Mouse (Mus musculus) gonadal fat pad, adult 2 months (tissue): ENCODE data around the gene T2. TPM values are rescaled to one million over a fixed set of nuclear protein-coding genes. Genes with fewer than 3 reads are reported as not detected.
"Not testable (repeated sequence)": the region's sequence is repeated elsewhere in the genome, so short reads cannot be mapped to it uniquely, and the experiment has no call there.

Experiments used
- DNase-seq: peaks from one replicate; pipeline ENCODE4 v3.0.0-alpha.2; 2012; ENCODE audit warnings: low read depth
- polyA plus RNA-seq: library from polyadenylated mRNA; depleted of rRNA; stranded (reverse); fragments of >200 nt; gene quantifications from 2 replicates; pipeline ENCODE4 v1.2.3, GENCODE M21; 2012; rRNA removed

T2 gene
- 1.3 and 1.8 TPM in 2 replicates for polyA plus RNA-seq

DNA sequence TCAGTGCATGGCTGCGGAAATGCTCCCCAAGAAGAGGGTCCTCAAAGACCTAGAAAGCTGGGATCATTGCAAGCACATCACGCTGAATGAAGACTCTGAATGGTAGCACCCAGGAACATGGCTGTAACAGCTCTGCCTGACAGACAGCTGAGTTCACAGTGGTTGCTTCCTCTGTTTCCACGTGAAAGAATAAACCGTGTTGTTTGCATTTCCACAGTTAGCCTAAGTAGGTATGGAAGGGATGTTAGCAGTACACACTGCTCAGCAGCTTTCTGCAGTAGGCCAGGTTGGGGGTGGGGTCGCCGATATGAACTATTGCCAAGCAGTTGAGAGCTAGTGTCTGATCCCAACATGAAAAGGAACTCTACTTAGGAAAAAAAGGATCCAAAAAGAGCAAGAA lies at the start of gene T2:
Gene T2, plus strand, starts transcription at position 301 of the 400 bp plus-strand sequence.
- no peak for DNase-seq

DNA sequence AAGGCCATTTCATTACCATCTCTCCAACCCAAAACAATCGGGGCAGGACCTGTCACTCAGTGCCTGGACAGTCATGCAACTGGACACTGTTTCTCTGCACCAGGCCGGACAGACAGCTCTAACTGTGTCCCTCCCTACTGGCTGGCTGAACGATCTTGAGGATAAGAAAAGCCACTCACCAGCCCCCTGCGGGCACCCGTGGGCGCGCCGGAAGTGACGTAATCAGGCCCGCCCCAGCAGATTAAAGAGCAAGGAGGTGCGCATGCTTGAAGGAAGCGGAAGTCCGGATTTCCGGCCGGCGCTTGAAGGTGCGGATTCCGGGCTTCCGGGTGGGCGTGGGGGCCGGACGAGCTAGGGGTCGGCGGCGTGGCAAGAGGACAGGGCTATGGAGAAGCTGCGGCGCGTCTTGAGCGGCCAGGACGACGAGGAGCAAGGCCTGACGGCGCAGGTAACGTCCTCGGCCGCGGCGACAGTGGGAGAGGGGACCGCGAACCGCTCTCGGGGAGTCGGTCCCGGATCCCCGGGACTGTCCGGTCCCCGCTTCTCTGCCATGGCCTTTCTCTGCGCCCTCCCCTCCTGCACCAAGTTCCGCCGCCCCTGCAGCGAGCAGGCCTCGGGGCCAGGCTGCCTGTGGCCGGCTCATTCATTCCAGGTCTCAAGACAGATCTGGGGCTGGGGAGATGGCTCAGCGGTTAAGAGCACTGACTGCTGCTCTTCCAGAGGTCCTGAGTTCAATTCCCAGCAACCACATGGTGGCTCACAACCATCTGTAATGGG lies 44.8 kb upstream of the T2 start, which contains the start of gene Sft2d1:
Gene Sft2d1, plus strand, starts transcription at position 265 of the 777 bp plus-strand sequence.
- no peak for DNase-seq

GRCm38 (mm10) chr17:8311751-8312150 lies 44.0 kb upstream of the T2 start:
- no peak for DNase-seq

DNA sequence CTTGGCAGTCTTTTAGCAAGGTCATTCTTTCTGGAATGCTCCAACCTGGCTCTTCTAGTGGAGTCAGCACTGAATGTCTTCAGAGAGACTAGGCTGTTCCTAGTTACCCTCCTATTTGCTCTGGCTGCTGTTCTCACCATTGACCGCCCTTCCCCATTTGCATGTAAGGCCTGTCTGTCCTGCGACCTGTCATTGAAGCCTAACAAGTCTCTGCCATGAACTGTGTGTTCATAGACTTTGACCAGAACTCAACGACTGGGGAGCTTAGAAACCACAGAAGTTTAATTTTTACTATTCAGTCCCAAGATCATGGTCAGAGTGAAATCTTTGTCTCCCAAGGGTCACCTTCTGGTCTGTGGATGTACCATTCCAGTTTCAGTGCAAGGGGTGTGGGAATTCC lies 41.8 kb upstream of the T2 start:
- DNase-seq, result no peak

DNA sequence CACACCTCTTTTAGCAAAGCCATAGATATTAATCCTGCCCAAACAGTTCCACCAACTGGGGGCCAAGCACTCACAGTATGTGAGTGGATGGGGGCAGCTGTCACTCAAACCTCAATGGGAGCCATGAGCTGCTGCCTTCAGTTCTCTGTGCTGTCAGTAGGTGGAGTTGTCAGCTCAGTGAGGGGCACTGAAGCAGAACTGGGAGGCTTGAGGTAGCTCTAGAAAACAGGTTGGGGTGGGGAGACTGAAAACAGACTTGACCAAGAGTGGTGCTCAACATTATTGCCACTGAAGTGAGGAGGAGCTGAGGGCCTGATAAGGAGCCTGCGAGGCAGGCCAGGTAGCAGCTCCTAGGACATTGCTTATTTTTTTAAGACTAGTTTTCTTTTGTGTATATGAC lies 39.5 kb upstream of the T2 start:
- DNase-seq, result no peak

- DNase-seq, result not testable (repeated sequence)
Observed at GRCm38 (mm10) chr17:8326877-8327276, 28.9 kb upstream of the T2 start.

DNA sequence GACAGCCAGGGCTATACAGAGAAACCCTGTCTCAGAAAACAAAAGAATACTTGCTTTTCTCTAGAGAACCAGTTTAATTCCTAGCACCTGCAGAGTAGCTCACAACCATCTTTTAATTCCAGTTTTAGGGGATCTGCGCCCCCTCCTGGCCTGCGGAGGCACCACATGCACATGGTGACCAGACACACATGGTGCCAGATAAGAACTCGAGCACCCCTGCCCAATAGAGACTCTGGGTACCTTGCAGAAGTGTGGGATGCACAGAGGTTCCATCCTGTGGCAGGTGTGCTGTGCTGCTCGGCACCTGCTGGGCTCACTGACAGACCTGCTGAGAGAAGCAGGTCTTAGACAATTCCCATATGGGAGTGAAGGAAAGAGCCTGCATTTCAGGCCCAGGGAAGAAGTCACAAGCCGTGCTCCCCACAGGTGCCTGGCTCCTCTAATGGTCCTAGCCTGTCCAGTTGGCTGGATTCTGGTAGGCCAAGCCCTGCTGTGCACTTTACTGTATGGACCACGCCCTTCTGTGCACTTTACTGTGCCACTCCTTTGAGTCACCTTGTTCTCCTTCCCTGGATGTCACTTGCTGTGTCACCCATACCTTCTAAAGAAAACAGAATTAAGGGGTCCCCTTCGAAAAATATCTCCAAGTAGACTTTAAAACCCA lies 27.1 kb upstream of the T2 start:
- DNase-seq, result no peak

DNA sequence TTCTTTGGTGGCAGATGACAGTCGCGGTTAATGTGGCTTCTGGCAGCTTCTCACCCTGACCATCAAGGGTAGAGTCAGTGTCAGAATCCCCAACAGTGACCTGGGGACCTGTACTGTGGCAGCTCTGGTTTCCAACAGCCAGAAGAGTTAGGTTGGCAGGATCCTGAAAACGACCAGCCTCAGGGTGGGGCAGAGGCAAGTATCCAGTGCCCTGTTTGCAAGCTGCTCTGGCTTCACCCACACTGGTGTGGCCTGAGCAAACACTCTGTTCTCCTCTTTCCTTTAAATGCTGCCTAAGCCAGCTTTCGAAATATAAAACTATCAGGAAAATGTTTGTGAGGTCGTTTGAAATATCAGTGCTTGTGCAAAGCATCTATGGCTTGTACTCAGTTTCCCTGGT lies 25.2 kb upstream of the T2 start:
- no peak for DNase-seq

DNA sequence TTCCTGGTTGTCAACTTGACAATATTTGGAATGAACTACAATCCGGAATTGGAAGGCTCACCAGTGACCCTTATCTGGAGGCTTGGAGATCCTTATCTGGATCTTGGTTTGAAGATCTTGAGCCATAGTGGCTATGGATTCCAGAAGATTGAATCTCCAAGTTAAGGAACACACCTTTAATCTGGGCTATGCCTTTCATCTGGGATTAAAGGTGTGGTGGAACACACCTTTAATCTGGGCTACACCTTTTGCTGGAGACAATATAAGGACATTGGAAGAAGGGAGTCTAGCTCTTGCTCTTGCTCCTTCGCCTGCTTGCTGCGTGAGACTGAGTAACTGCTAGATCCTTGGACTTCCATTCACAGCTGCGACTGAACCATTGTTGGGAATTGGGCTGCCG lies 18.6 kb upstream of the T2 start, which contains the start of gene Prr18:
Gene Prr18, plus strand, starts transcription at position 301 of the 400 bp plus-strand sequence.
- DNase-seq, result not testable (repeated sequence)

GRCm38 (mm10) chr17:8339666-8340374 lies 16.0 kb upstream of the T2 start:
- no peak for DNase-seq

DNA sequence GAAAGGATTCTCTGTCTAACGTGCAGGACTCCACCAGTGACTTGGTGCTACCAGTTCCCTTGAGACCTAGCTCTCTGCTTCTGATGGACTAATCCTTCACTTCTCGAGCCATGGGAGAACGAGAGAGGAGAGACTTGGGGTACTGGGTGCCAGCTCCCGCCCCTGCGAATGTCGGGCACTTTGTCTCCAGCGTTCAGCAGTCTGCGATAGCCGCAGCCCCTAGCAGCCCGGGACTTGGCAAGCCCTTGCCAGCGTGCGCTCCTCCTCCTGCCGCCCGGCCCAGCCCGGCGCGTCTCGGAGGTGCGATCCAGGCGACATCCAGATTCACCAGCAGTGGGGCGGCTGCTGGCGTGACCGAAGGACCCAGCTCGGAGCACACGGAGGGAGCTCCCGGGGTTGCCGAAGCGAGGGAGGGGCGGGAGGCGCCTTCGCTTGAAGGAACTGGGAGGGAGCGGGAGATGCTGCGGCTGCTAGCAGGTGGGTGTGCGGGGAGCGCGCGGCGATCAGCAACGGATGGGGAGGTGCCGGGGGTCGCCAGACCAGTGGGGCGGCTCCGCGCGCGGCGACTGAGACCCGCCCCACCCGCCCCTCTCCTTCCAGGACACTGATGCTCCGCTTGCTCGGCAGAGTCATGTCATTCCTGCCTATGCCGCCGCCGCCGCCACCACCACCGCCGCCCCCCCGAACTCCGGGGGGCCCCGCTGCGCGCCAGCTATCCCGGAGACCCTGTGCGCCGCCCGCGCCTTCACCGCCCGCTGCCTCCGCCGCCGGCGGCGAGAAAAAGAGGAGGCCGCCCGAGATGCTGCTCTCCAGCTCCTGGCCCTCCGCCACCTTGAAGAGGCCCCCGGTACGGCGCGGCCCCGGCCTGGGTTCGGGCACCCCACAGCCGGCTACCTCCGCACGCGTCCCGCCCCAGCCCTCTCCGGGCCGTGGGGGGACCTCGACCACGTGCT lies 15.1 kb upstream of the T2 start:
- DNase-seq, result no peak

GRCm38 (mm10) chr17:8341360-8341963 lies 14.3 kb upstream of the T2 start:
- no peak for DNase-seq

- DNase-seq, result no peak
Observed at GRCm38 (mm10) chr17:8342706-8343105, 13.1 kb upstream of the T2 start.

DNA sequence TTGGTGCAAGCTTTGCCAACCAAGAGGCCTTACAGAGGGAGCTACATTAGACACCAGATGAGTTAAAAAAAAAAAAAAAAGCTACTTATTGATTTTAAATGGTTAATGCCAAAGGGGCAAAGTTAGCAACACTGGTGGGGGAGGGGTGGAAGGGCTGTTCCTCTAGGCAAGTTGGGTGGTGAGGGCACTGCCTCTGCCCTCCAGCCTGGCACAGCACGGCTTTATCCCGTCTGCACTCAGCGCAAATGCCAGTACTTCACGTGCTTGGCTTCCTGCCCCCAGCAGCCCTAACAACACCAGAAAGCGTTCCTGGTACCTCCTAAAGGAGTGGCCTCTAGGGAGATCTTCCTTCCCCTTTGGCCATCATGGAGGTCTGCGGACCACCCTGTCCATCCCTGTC lies 12.4 kb upstream of the T2 start:
- no peak for DNase-seq

DNA sequence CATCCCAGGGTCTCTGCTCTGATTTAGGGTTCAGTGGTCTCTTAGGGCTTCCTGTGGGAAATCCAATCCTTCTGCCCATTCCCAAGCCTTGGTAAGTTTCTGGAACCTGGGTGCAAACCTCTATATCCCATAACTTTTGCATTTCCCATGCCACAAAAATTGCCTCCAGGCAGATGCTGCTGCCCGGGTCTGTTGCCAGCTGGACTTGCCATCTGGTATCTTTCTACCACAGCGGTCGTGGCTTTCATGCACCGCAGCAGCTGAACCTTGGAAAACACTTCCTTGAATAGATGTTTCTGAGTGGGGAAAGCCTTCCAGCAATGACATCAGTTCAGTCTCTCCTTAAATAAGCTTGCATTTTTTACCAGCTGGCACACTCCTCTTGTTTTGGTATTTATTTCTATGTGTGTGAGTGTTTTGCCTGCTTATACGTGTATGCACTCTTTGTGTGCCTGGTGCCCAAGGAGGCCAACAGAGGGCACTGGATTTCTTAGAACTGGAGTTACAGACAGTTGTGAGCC lies 8.0 kb upstream of the T2 start:
- DNase-seq, result no peak

- no peak for DNase-seq
Observed at GRCm38 (mm10) chr17:8348941-8349340, 6.9 kb upstream of the T2 start.

GRCm38 (mm10) chr17:8351088-8351487 lies 4.7 kb upstream of the T2 start:
- DNase-seq, result no peak

GRCm38 (mm10) chr17:8357498-8357897 lies 1.7 kb downstream of the T2 start:
- DNase-seq, result no peak

DNA sequence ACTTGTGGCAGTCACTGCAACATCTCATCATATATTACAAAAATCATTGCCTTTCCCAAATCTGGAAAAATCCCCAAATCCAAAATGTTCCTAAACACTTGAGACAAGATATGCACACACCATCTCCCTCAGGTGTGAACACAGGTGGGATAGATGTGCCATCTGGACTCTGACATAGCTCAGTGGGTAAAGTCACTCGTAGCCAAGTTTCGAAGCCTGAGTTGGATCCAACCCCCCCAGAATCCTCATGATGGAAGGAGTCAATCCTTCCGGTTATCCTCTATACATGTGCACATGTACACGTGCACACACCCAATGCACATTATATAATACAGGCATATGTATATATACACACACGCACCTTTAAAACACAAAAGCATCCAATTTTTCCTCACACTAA lies 5.1 kb downstream of the T2 start:
- DNase-seq, result no peak

DNA sequence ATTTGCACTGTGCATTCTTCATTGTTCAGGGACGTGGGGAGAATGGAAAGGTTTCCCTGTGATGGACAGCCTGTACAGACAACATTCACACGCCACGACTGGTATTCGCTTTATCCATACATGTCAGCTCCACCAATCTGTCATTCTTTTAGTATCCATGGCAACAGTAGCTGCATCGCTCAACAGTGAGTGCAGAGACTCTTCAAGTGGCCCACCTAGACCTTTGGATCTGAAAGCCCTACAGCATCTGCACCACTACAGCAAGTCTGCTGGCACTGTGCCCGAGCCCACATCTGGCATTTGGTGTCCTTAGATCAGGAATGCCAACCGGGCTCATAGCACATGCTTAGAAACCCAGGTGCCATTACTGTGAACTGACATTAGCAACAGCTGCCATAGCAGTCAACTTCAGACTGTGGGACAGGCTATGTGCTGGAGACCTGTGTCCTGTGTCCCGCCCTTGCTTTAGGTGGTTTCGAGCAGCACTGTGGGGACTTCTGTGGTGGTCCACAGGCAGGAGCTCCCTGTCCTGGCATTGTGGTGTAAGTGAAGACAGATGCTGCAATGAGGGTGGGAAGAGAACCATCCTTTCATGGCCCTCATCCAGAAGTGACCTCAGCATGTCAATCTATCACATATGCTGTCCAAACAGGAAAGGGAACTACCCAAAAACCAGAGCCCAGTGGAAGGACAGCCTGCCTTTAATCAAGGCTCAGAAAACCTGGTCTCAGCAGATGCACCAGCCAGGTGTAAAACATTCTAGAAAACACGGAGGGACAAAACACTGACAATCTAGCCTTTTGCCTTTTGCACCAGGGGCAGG lies 5.7 kb downstream of the T2 start:
- DNase-seq, result no peak
